Mouse (Mus musculus) gastrocnemius, postnatal 14 days (tissue): ENCODE data around the gene Cdkn2a. TPM values are rescaled to one million over a fixed set of nuclear protein-coding genes. Genes with fewer than 3 reads are reported as not detected.

Experiments
- DNase-seq: peaks from one replicate; pipeline ENCODE4 v3.0.0; 2021; ENCODE audit warnings: mixed read lengths
- intact Hi-C: fragments of 180-260 bp; cut with DNase I; formaldehyde crosslinking; loops from one replicate; pipeline ENCODE4 v1.15.1; 2025; ENCODE audit warnings: low total_unique reads
- long read RNA-seq, 2 experiments: library from polyadenylated mRNA; stranded (forward); transcript quantifications; one replicate each; pipeline ENCODE4 v2.0.0; 2021
- total RNA-seq, 2 experiments: library from RNA; stranded (reverse); gene quantifications; 2 replicates each; pipeline ENCODE4 v1.2.3; 2021

The Cdkn2a gene
- not detected for total RNA-seq
- long read RNA-seq, experiment 1 = 0 reads
- long read RNA-seq, experiment 2 = 0 reads

DNA sequence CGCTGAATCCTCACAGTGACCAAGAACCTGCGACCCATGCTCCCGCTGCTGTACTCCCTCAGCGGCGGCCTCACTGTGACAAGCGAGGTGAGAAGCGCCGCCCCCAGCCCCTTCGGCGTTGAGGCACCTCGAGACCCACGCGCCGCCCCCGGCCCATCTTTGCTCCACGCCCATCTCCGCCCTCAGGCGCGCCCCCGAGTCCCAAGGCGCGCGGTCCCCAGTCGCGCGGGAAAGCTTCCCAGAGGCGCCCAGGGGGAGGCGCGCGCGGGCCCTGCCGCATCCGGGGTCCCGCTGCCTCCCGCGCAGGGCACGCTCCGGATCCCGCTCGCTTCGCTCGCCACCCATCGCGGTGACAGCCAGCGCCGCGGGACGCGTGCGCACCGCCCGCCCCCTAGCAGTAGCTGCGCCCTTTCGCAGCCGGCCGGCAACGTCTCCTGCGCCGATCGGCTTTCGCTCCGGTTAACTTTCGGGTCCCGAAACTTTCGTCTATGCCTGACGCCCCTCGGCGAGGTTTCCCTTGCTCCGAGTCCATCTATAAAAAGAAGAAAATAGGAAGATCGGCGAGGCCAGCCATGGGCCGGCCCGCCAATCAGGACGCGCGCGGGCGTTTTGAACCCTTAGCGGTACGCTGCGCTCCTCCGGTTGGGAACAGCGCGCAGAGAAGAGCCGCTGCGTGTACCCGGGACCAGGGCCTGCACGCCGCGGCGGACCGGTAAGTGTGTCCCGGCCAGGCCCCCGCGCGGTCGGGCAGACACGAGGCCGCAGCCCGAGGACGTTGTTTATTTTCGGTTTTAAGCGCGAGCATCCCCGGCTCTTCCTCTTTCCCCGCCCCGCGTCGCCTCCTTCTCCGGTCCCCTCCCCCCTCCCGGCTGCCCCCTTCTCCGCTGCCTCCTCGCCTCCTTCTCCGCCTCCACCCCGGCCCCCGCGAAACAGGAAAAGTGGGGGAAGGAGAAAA lies at the start of gene Cdkn2a:
Gene Cdkn2a, minus strand, starts transcription at position 168 of the 955 bp plus-strand sequence.
- intact Hi-C loops = no loop called here
- peak; percentile 59 for DNase-seq

DNA sequence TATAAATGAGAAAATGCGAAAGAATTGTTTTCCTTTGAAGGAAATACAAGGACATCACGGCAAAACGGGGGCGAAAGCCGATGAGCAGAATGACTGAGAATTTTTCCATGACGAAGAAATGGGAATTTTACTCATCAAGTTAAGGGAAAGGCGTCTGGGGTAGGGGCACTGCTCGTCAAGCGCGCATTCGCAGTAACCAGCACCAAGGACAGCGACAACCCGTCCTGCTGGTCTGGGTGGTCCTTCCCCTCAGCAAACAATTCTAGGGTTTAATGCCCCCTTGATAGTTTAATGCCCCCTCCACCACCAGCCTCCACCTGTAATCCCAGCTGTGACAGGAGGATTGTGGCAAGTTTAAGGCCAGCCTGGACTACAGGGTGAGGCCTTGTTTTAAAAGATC lies 19.0 kb upstream of the Cdkn2a start:
- no peak for DNase-seq
- intact Hi-C loops = no loop called here

DNA sequence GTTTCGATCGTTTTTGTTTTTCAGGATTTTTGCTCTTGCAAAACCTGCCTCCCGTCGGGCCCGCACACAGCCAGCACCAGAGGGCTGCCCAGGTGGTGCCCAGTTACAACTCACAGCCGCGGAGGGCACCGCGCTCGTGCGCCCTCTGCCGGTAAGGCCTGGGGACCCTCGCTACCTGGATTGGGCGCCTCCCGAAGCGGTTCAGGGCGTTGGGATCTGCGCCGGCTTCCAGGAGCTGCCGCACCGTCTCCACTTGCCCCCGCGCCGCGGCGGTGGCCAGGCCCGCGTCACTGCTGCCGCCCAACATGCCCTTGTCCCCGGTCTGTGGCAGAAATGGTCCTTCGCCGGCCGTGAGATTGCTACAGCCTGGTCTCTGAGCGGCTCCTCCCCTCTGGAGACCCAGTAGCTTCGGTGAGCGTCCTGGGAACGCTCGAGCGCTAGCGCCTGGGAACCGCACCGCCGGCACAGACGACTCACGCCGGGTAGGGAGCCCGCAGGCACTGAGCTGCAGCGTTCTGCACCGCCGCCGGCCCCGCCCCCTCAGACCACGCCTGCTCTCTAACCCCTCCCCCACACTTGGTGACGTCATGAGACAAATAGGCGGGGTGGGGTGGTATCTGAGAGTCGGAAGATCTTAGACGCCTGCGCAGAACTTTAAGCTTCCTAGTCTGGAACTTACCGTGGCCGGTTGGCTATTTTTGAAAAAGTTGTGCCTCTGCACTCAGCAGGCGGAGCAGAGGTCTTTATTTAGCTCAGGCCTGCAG lies 16.2 kb upstream of the Cdkn2a start, which contains the start of gene Cdkn2b:
Gene Cdkn2b, minus strand, starts transcription at position 549 of the 764 bp plus-strand sequence.
- peak; percentile 86 for DNase-seq
- intact Hi-C loops = no loop called here

DNA sequence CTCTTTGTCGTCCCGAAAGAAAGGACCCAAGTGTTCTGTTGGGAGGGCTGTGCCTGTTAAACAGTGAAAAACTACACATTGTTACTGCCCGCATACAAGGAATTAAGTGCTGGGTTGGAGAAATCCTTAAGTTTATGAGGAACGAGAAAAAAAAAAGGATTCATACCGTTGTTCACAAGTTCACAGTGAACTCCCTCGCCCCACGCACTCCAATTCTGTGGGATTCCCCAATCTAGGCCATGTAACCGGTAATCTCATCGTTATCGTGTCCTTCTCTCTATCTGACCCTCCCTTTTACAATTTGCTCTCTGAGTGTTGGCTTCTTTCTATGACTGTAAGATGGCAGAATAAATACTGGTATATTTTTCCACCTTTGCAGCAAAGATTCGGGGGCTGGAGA lies 15.5 kb upstream of the Cdkn2a start:
- DNase-seq = no peak
- intact Hi-C loops = no loop called here

DNA sequence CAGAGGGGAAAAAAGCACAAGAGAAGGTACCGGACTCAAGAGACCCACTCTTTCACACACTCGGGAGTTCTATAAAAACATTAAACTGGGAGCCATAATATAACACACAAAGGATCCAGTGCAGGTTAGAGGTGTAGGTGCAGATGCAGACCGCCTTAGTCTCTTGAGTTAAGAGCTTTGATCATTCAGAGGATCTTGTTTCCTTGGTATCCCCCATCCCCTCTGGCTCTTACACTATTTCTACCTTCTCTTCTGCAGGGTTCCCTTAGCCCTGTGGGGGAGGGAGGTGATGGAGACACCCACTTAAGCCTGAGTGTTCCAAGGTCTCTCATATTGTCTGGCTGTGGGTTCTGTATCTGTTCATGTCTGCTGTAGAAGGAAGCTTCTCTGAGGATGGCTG lies 13.5 kb upstream of the Cdkn2a start:
- intact Hi-C loops = no loop called here
- no peak for DNase-seq

DNA sequence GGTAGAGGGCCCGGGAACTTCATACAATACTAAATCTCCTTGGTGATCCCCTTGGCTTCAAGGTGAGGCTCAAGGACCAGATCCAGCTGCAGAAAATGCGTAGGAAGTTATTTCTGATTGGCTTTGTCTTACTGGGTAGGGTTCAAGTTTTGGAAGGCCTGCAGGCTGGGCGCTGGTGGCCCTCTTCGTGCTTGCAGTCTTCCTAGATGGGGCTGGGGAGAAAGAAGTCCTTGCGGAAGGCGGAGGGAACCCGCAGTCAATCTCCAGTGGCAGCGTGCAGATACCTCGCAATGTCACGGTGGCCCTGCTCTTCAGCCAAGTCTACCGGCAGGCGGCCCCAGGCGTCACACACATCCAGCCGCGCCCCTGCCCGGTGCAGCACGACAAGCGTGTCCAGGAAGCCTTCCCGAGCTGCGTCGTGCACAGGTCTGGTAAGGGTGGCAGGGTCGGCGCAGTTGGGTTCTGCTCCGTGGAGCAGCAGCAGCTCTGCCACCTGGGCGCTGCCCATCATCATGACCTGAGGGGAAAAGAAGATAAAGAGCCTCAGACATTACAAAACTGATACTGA lies 12.4 kb upstream of the Cdkn2a start:
- no peak for DNase-seq
- intact Hi-C loops = no loop called here

DNA sequence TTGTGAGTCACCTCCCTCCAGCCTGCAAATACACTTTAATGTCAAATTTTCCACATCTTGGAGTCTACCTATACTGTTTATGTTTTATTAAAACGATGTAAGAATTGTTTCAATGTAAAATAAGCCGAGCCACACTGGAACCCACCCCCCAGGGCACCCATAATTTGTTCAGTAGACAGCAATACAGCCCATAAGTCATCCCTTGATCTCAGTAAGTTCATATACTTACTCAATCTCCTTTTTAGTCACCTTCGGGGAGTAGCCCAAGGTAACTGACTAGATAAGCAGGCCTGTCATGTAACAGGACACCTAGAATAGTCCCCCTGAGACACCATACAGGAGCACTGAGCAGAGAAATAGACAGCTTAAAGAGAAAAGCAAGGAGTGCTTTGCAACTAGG lies 11.2 kb upstream of the Cdkn2a start:
- DNase-seq = no peak
- intact Hi-C loops = no loop called here

DNA sequence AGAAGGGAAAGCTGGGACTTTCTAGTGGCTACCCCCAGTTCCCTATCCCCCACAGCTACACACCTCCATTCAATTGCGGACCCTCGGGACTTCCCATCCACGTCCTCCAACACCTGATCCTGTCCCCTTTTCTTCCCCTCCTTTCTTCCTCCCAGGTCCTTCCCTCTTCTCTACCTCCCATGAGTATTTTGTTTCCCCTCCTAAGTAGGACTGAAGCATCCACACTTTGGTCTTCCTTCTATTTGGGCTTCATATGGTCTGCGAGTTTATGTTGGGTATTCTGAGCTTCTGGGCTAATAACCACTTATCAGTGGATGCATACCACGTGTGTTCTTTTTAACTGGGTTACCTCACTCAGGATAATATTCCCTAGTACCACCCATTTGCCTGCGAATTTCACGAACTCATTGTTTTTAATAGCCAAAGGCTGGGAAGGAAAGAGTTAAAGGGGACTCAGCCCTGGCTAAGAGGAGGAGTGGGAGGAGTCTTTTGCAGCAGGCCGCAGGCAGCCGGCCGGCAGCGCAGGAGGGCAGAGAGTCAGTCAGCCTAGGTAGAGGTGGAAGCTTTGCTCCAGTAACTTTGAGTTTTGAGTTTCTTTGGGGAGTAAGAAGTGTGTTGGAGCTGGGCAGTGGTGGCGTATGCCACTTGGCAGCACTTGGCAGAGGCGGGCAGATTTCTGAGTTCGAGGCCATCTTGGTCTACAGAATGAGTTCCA lies 9.0 kb upstream of the Cdkn2a start:
- DNase-seq = no peak
- intact Hi-C loops = no loop called here

DNA sequence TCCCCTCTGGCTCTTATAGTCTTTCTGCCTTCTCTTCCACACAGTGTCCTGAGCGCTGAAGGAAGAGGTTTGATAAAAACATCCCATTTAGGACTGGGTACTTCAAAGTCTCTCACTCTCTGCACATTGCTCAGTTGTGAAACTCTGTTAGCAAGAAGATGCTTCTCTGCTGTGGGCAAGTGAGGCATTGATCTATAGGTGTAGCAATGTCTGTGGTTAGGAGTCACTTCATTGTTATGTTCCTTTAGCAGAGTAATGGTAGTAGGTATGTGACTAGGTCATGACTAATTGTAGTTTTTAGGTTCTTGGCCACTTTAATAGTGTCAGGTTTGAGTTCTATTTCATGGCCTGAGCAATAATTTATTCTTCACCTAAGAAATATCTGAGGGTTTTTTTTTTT lies 7.7 kb upstream of the Cdkn2a start:
- no peak for DNase-seq
- intact Hi-C loops = no loop called here

DNA sequence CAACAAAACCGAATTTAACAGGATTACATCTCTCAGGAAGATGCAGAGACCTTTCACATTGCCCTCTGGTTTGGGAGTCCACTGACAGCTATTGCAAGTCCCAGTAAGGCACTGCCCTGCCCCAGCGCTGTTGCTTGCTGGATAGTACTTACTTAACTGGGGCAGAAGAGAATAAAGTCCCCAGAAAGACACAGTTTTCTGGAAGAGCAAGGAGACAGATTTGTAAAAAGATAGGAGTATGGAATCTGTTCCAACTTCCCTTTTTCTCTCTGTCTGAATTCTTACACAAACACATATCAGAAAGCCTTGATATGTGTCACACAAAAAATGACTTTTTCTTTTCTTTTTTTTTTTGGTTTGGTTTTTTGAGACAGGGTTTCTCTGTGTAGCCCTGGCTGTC lies 5.3 kb upstream of the Cdkn2a start:
- DNase-seq = no peak
- intact Hi-C loops = no loop called here

DNA sequence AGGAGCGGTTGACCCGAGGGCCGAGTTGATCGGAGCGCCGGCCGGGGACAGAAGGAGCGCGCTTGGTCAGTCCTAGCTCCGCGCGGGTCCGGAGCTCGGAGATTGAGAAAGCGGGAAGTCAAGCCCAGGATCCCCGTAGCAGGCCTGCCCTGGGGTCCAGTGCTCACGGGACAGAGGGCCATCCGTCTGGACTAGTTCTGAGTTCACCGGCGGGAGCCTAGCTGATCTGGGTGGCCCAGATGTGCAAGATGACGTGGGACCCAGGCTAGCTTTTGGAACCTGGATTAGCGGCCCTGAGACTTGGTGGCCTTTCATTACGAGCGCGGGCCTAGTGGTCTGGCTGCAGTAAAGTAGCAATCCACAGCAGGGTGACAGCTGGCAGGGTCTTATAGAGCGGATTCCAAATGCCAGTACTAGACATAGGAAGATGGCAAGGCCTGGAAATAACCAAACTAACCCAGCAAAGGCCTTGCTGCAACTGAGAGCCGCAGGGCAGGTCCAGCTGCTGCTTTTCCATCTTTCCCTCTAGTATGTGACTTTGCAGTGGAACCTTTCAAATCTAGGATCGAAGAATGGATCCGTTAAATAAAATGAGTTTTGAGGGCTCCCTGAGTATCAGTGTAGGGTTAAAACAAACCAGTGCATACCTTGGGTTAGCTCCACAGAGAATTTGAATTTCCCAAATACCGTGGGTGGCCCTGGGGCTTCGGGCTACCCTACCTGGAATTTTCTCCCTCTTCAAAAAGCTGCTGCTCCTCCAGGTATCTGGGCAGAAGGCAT lies 1.2 kb upstream of the Cdkn2a start:
- DNase-seq = peak; percentile 17
- intact Hi-C loops = no loop called here

DNA sequence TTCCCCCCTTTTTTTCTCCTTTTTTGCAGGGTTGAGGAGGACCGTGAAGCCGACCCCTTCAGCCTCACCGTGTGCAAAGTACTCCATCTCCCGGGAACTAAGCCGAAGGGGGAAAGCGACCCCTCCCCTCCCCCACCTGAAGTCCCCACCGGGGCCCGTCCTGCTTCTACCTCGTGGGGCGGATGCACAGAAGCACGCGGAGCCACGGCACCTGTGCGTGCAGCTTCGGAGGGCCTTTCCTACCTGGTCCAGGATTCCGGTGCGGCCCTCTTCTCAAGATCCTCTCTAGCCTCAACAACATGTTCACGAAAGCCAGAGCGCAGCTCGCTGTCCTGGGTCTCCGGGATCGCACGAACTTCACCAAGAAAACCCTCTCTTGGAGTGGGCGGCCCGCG lies 365 bp downstream of the Cdkn2a start:
- intact Hi-C loops = no loop called here
- no peak for DNase-seq

DNA sequence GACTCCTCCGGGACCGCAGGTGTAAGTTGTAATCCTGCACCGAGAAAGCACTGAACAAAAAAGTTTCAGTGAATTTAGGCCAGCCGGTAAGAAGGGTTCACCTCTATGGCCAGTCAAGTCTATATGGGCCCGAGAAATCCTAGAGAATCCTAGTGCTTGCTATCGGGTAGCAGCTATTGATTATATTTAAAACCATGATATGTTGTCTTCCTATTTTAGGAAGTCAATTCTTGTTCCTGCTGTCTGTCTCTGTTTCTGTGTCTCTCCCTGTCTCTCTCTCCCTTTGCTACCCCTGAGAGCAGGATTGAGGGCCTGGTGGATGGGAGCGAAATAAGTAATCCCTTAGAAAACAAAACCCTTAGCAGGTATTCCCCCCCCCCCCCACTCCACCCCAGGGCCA lies 937 bp downstream of the Cdkn2a start:
- DNase-seq = no peak
- intact Hi-C loops = no loop called here

DNA sequence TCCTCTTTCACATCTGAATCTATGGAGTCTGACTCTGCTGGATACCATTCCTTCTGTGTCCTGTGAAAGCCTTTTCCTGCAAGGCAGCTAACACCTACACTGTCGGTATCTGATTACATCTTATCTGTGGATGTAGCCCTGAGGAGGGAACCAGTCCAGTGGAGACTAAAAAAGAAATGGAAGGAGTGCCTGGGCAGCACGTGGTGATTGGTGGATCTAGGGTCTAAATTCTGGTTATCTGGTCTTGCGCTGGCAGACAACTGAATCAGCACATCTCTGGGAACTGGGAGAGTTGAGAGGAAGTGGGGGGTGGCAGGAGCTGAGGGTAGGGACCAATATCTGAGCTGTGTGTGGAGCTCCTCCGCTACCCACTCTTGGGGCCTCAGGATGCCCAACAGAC lies 5.4 kb downstream of the Cdkn2a start:
- no peak for DNase-seq
- intact Hi-C loops = no loop called here

DNA sequence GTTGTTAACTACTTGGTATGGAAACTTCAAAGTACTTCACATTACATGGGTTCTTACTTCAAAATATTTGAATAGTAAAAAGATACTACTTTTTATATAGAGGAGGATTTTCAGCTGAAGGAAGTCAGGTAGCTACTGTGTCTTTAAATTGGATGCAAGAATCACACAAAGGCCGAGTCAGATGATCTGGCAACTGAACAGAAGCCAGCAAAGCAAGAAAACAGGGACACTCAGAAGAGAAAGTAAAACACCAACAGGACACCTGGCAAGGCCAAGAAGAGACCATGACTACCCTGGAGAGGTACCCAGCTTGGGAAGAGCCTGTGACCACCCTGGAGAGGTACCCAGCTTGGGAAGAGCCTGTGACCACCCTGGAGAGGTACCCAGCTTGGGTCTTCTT lies 7.9 kb downstream of the Cdkn2a start:
- no peak for DNase-seq
- intact Hi-C loops = no loop called here

DNA sequence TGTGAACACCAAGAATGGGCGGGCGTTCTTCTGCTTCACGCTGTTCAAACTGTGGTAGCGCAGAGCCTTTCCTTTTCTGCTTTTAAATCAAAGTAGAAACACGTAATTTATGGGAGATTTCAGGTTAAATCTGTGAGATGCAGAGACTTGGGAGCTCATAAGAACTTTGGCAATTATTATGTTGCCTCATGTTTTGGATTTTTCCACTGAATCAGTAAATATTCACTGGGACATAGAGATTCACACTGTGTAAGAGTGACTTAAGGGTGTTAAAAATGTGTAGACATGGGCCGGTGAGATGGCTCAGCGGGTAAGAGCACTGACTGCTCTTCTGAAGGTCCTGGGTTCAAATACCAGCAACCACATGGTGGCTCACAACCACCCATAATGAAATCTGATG lies 8.8 kb downstream of the Cdkn2a start:
- no peak for DNase-seq
- intact Hi-C loops = no loop called here

DNA sequence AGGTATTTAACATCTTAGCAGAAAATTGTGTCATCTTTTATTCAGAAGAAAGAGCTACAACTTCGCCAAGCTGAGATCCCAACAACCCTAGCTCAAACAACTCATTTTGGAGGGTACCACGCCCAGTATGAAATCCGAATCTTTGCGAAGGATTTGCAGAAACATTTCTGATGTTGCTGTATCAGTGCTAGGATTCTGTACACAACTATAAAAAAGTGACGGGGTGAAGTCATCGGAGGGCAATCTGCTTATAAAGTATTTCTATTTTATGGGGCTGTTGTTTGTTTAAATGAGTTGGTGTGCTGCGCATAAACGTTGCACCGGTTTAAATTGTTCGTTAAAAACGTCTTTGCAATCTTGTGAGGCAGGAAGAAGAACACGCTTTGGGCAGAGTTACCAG lies 11.8 kb downstream of the Cdkn2a start:
- no peak for DNase-seq
- intact Hi-C loops = no loop called here

DNA sequence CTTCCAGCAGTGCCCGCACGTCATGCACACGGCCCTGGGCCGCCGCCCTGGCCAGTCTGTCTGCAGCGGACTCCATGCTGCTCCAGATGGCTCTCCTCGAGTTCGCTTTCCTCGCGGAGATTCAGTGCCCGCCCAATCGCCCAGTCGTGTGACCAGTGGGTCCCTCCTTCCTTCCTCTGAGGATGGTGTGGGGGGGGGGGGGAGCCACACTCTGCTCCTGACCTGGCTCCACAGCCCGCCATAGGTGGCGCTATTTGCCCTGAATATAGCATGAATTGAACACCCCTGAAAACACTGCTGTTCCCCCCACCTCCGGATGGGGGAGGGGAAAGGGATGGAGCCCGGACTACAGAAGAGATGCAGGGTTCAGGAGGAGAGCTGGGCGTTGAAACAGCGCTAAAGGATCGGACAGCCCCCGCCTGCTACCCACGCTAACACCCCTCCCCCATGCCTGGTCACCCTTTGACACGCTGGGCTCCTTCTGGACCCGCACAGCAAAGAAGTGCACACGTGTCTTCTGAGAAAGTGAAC lies 12.4 kb downstream of the Cdkn2a start:
- intact Hi-C loops = no loop called here
- peak; percentile 23 for DNase-seq

DNA sequence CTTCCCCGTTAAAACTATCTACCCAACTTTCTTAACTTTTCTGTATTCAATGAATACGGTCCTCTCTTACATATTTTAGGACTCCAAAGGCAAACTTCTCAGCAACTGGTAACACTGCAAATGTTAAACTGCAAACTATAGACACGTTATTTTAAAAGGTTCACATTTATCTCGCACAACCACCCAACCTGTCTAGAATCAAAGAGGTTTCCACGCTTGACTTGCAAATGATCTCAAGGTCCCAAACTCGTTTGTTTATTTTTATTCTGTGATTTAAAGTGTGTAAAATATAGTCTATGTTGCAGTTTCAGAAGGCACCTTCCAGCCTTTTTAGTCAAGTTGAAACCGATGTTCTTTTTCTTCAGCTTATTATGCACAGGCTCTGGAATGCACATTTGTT lies 13.2 kb downstream of the Cdkn2a start:
- DNase-seq = no peak
- intact Hi-C loops = no loop called here
